Mouse (Mus musculus): Measurements from ENCODE around the gene Ankrd23. TPM values are rescaled to one million over a fixed set of nuclear protein-coding genes. Genes with fewer than 3 reads are reported as not detected.

Gene Ankrd23
- polyA plus RNA-seq, 2 experiments, result 11.6 to 27.4 TPM

GRCm38 (mm10) chr1:36483825-36484224 lies 52.9 kb downstream of the Ankrd23 start:
- no peak for ATAC-seq (ENCODE audit: low FRiP score, low read depth)
- no peak overlapping the region for H3K4me3 ChIP-seq (replicated peaks; ENCODE audit: low read length)
- WGBS, result 74% methylated on average over 4 of the region's 4 CpGs
- H3K9ac ChIP-seq (ENCODE audit: low read depth, low read length, severe bottlenecking), result no peak overlapping the region
- no peaks in the 10 kb centered on the region for H3K36me3 ChIP-seq (ENCODE audit: control insufficient read depth, insufficient read depth, low read length)
- H3K4me1 ChIP-seq (ENCODE audit: control insufficient read depth, insufficient read depth, low read length), result 0 out of 2 replicates have a peak, but pooled peaks cover 3% of the 10 kb centered on the region
- no peak overlapping the region for H3K27ac ChIP-seq (replicated peaks; ENCODE audit: low read depth, low read length)
- DNase-seq (ENCODE audit: low spot score), result no peak
- TF ChIP-seq POLR2A (IDR thresholded peaks at IDR 0.05; ENCODE audit: borderline replicate concordance, extremely low read depth, insufficient read depth, insufficient read length), result no peak
- H3K9me3 ChIP-seq (ENCODE audit: control insufficient read depth, low read length), result no peaks in the 10 kb centered on the region
- no peaks in the 10 kb centered on the region for H3K27me3 ChIP-seq (ENCODE audit: control insufficient read depth, insufficient read depth, low read length)
- no peak overlapping the region for H3K4me2 ChIP-seq (replicated peaks; ENCODE audit: low read depth, low read length, severe bottlenecking)

Small RNA genes lying within 50 kb of the gene (microRNA-seq; reads per million reads assigned to microRNA genes)
- gene Gm47280, result not detected

Other genes with a start within 250 kb of the Ankrd23 start
- 7.1 and 9.1 TPM in 2 replicates for gene Arid5a, start 229.2 kb downstream of the Ankrd23 start, polyA plus RNA-seq (2012; rRNA removed)
- 8.0 and 9.6 TPM in 2 replicates for gene Arid5a, start 229.2 kb downstream of the Ankrd23 start, polyA plus RNA-seq (2014; fragmentation: Nextera tagmentation; extraction: Ambion mirVana)
- gene Kansl3, start 167.7 kb downstream of the Ankrd23 start, polyA plus RNA-seq (2012; rRNA removed), result 63.5 and 75.2 TPM in 2 replicates
- gene Kansl3, start 167.7 kb downstream of the Ankrd23 start, polyA plus RNA-seq (2014; fragmentation: Nextera tagmentation; extraction: Ambion mirVana), result 38.6 and 43.9 TPM in 2 replicates
- gene Fer1l5, start 164.6 kb downstream of the Ankrd23 start, polyA plus RNA-seq (2012; rRNA removed), result 0.03 and 0.04 TPM in 2 replicates
- gene Fer1l5, start 164.6 kb downstream of the Ankrd23 start, polyA plus RNA-seq (2014; fragmentation: Nextera tagmentation; extraction: Ambion mirVana), result 0.50 and 0.80 TPM in 2 replicates
- 32.2 and 40.7 TPM in 2 replicates for gene Lman2l, start 91.6 kb downstream of the Ankrd23 start, polyA plus RNA-seq (2012; rRNA removed)
- 26.7 and 30.7 TPM in 2 replicates for gene Lman2l, start 91.6 kb downstream of the Ankrd23 start, polyA plus RNA-seq (2014; fragmentation: Nextera tagmentation; extraction: Ambion mirVana)
- gene Cnnm4, start 65.3 kb downstream of the Ankrd23 start, polyA plus RNA-seq (2012; rRNA removed), result 7.3 and 9.4 TPM in 2 replicates
- 13.1 and 15.1 TPM in 2 replicates for gene Cnnm4, start 65.3 kb downstream of the Ankrd23 start, polyA plus RNA-seq (2014; fragmentation: Nextera tagmentation; extraction: Ambion mirVana)
- 22.5 and 25.9 TPM in 2 replicates for gene Cnnm3, start 25.0 kb downstream of the Ankrd23 start, polyA plus RNA-seq (2012; rRNA removed)
- gene Cnnm3, start 25.0 kb downstream of the Ankrd23 start, polyA plus RNA-seq (2014; fragmentation: Nextera tagmentation; extraction: Ambion mirVana), result 6.4 and 6.8 TPM in 2 replicates
- gene Gm42417, start 2.5 kb upstream of the Ankrd23 start, polyA plus RNA-seq (2012; rRNA removed), result 0.47 TPM in 1 of 2 replicates, not detected in the other
- gene Gm42417, start 2.5 kb upstream of the Ankrd23 start, polyA plus RNA-seq (2014; fragmentation: Nextera tagmentation; extraction: Ambion mirVana), result not detected in 2 replicates
- gene Ankrd39, start 10.6 kb upstream of the Ankrd23 start, polyA plus RNA-seq (2012; rRNA removed), result 22.4 and 26.2 TPM in 2 replicates
- 22.5 and 22.9 TPM in 2 replicates for gene Ankrd39, start 10.6 kb upstream of the Ankrd23 start, polyA plus RNA-seq (2014; fragmentation: Nextera tagmentation; extraction: Ambion mirVana)
- 45.9 and 48.5 TPM in 2 replicates for gene Sema4c, start 21.5 kb upstream of the Ankrd23 start, polyA plus RNA-seq (2012; rRNA removed)
- 2.0 and 4.0 TPM in 2 replicates for gene Sema4c, start 21.5 kb upstream of the Ankrd23 start, polyA plus RNA-seq (2014; fragmentation: Nextera tagmentation; extraction: Ambion mirVana)
- gene Fam178b, start 146.3 kb upstream of the Ankrd23 start, polyA plus RNA-seq (2012; rRNA removed), result 0.67 and 1.1 TPM in 2 replicates
- 1.1 and 1.5 TPM in 2 replicates for gene Fam178b, start 146.3 kb upstream of the Ankrd23 start, polyA plus RNA-seq (2014; fragmentation: Nextera tagmentation; extraction: Ambion mirVana)
- gene Cox5b, start 154.6 kb upstream of the Ankrd23 start, polyA plus RNA-seq (2012; rRNA removed), result 291 and 342 TPM in 2 replicates
- 544 and 588 TPM in 2 replicates for gene Cox5b, start 154.6 kb upstream of the Ankrd23 start, polyA plus RNA-seq (2014; fragmentation: Nextera tagmentation; extraction: Ambion mirVana)
- gene 4933424G06Rik, start 173.3 kb upstream of the Ankrd23 start, polyA plus RNA-seq (2012; rRNA removed), result 0.10 TPM in 1 of 2 replicates, not detected in the other
- gene 4933424G06Rik, start 173.3 kb upstream of the Ankrd23 start, polyA plus RNA-seq (2014; fragmentation: Nextera tagmentation; extraction: Ambion mirVana), result not detected in 2 replicates
- 162 and 189 TPM in 2 replicates for gene Actr1b, start 177.5 kb upstream of the Ankrd23 start, polyA plus RNA-seq (2012; rRNA removed)
- gene Actr1b, start 177.5 kb upstream of the Ankrd23 start, polyA plus RNA-seq (2014; fragmentation: Nextera tagmentation; extraction: Ambion mirVana), result 85.7 and 93.1 TPM in 2 replicates
- gene Zap70, start 224.9 kb upstream of the Ankrd23 start, polyA plus RNA-seq (2012; rRNA removed), result 0.88 and 1.2 TPM in 2 replicates
- 0.54 and 0.91 TPM in 2 replicates for gene Zap70, start 224.9 kb upstream of the Ankrd23 start, polyA plus RNA-seq (2014; fragmentation: Nextera tagmentation; extraction: Ambion mirVana)

All from limb, embryonic 14.5 days (tissue).